In genomic region chr14:25471035-25471434, GRCm38 (mm10) we compare ENCODE assay signal across 10 mouse cellular contexts. TPM values are rescaled to one million over a fixed set of nuclear protein-coding genes. Genes with fewer than 3 reads are reported as not detected.
DNase-seq lines count a peak whose midpoint lies in the region; ATAC-seq lines count a peak whose summit lies in the region.
"Had no signal": no experiment of that assay in that cellular context is flagged by ENCODE, and none has a peak within 500 bp of the region (broad histone marks: within the 10 kb centered on the region; RNA-seq: fewer than 3 reads in every experiment).

No protein-coding gene starts in this region.

- WGBS in kidney, embryonic 15.5 days: 14% methylated on average over 2 of the region's 2 CpGs
- WGBS in kidney, embryonic 14.5 days: 20% methylated on average over 2 of the region's 2 CpGs
- 19% methylated on average over 2 of the region's 2 CpGs for WGBS in liver, embryonic 12.5 days (ENCODE audit: insufficient replicate concordance)

- H3K36me3 ChIP-seq in kidney, embryonic 15.5 days: no peaks in the 10 kb centered on the region
- peaks cover 2% of the 10 kb centered on the region; the same call in 1 of the 2 replicates for H3K36me3 ChIP-seq in kidney, embryonic 14.5 days (ENCODE audit: control insufficient read depth, insufficient read depth, low read length)
- no peaks in the 10 kb centered on the region for H3K36me3 ChIP-seq in liver, embryonic 12.5 days

- H3K27me3 ChIP-seq in kidney, embryonic 15.5 days: no peaks in the 10 kb centered on the region
- no peaks in the 10 kb centered on the region for H3K27me3 ChIP-seq in kidney, embryonic 14.5 days (ENCODE audit: control insufficient read depth, insufficient read depth, low read length)
- no peaks in the 10 kb centered on the region for H3K27me3 ChIP-seq in liver, embryonic 12.5 days (replicated peaks)

- ATAC-seq in CD4-positive, CD25-positive, alpha-beta regulatory T cell, adult 4 months: no peak
- no peak for ATAC-seq in kidney, embryonic 15.5 days (replicated peaks; ENCODE audit: low FRiP score)
- no peak for ATAC-seq in kidney, embryonic 14.5 days (ENCODE audit: low FRiP score, low TSS enrichment)
- ATAC-seq in liver, embryonic 12.5 days: no peak

- H3K4me3 ChIP-seq in kidney, embryonic 15.5 days (replicated peaks): no peak overlapping the region
- no peak overlapping the region for H3K4me3 ChIP-seq in kidney, embryonic 14.5 days (ENCODE audit: low read length)
- H3K4me3 ChIP-seq in liver, embryonic 12.5 days: no peak overlapping the region

- DNase-seq in CD4-positive, CD25-positive, alpha-beta regulatory T cell, adult 2 months (ENCODE audit: low read depth, low spot score): peak; percentile 61
- DNase-seq in MEL-GATA-1-ER (ENCODE audit: extremely low read depth, low read depth) (peak; percentile 59), adipocyte (ENCODE audit: low spot score) (no peak)
- DNase-seq in frontal cortex, postnatal 25 days (ENCODE audit: low spot score in 2 of 2): no peak
- DNase-seq: gastrocnemius, postnatal 14 days; right cerebral cortex, postnatal 14 days had no signal

- peak overlapping the region; percentile 89; the same call in 1 of the 2 replicates for H3K27ac ChIP-seq in kidney, embryonic 15.5 days
- no peak overlapping the region for H3K27ac ChIP-seq in kidney, embryonic 14.5 days (ENCODE audit: low read depth, low read length)
- 0 out of 2 replicates have a peak overlapping the region, but pooled peaks have one; percentile 3 for H3K27ac ChIP-seq in liver, embryonic 12.5 days

- H3K9me3 ChIP-seq in kidney, embryonic 15.5 days (replicated peaks): no peaks in the 10 kb centered on the region
- H3K9me3 ChIP-seq in kidney, embryonic 14.5 days (ENCODE audit: control insufficient read depth, low read length): no peaks in the 10 kb centered on the region
- no peaks in the 10 kb centered on the region for H3K9me3 ChIP-seq in liver, embryonic 12.5 days (replicated peaks)

- peaks cover 97% of the 10 kb centered on the region for H3K4me1 ChIP-seq in kidney, embryonic 15.5 days
- H3K4me1 ChIP-seq in kidney, embryonic 14.5 days (ENCODE audit: control insufficient read depth, insufficient read depth, low read length): peaks cover 86% of the 10 kb centered on the region
- H3K4me1 ChIP-seq in liver, embryonic 12.5 days: peaks cover 97% of the 10 kb centered on the region

- H3K9ac ChIP-seq in kidney, embryonic 15.5 days: no peak overlapping the region
- no peak overlapping the region for H3K9ac ChIP-seq in kidney, embryonic 14.5 days (ENCODE audit: low read depth, low read length)
- H3K9ac ChIP-seq in liver, embryonic 12.5 days: no peak overlapping the region

- no peak overlapping the region for H3K4me2 ChIP-seq in kidney, embryonic 15.5 days
- no peak overlapping the region for H3K4me2 ChIP-seq in kidney, embryonic 14.5 days (replicated peaks; ENCODE audit: low read depth, low read length)
- no peak overlapping the region for H3K4me2 ChIP-seq in liver, embryonic 12.5 days

RNA-seq across cellular contexts. Expression of gene Zmiz1, which starts 12.1 kb away (rescaled TPM):
- 10 to 100 TPM; 21.2 to 34.3 TPM for polyA plus RNA-seq in CD4-positive, CD25-positive, alpha-beta regulatory T cell, adult 4 months (2017; shearing (Covaris generic))
- polyA plus RNA-seq in kidney, embryonic 15.5 days (2015; fragmentation: Nextera tagmentation; extraction: Ambion mirVana): 41.8 and 47.3 TPM in 2 replicates
- 43.3 and 57.3 TPM in 2 replicates for polyA plus RNA-seq in kidney, embryonic 14.5 days (2014; fragmentation: Nextera tagmentation; extraction: Ambion mirVana)
- polyA plus RNA-seq in liver, embryonic 12.5 days (2016; fragmentation: Nextera tagmentation; extraction: Ambion mirVana): 9.1 and 10.2 TPM in 2 replicates

Comparison
In these comparisons a context has a peak if more than half of its experiments do, and no peak if none do; other contexts are left out.
1. DNase-seq: peak in CD4-positive, CD25-positive, alpha-beta regulatory T cell, adult 2 months (single experiment) and MEL-GATA-1-ER (single experiment); none in frontal cortex, postnatal 25 days (0 of 2) and adipocyte (single experiment).